Mouse (Mus musculus): ENCODE data around the gene Adamtsl1.

- TF ChIP-seq CTCF (IDR thresholded peaks at IDR 0.05; ENCODE audit: low read depth, low read length): no peak
- TF ChIP-seq GATA1 (IDR thresholded peaks at IDR 0.05; ENCODE audit: borderline replicate concordance, low read length): no peak
- no peak for TF ChIP-seq TAL1 (conservative IDR thresholded peaks at IDR 0.05; ENCODE audit: low read depth, low read length)
- TF ChIP-seq POLR2AphosphoS5 (IDR thresholded peaks at IDR 0.05; ENCODE audit: insufficient replicate concordance, low read depth, low read length): no peak
Observed at GRCm38 (mm10) chr4:85782511-85782910, 268.5 kb downstream of the Adamtsl1 start.

All from G1E (cell line).